Mouse (Mus musculus) gastrocnemius, adult 8-10 months (tissue): Measurements from ENCODE around the gene Trmt1. TPM values are rescaled to one million over a fixed set of nuclear protein-coding genes. Genes with fewer than 3 reads are reported as not detected.
A peak's percentile ranks its signal among the peaks of the same experiment; 100 is the strongest.

Source experiments
- DNase-seq, 2 experiments: peaks; one replicate each; pipeline ENCODE4 v3.0.0; 2022; ENCODE audit warnings: low spot score in 2 of 2
- total RNA-seq, 4 experiments: library from RNA; stranded (reverse); gene quantifications; 2 replicates each; pipeline ENCODE4 v1.2.4; 2022

Gene Trmt1
- total RNA-seq, 4 experiments from 2014 or later: 44.9 to 73.7 (median 53.5) TPM

DNA sequence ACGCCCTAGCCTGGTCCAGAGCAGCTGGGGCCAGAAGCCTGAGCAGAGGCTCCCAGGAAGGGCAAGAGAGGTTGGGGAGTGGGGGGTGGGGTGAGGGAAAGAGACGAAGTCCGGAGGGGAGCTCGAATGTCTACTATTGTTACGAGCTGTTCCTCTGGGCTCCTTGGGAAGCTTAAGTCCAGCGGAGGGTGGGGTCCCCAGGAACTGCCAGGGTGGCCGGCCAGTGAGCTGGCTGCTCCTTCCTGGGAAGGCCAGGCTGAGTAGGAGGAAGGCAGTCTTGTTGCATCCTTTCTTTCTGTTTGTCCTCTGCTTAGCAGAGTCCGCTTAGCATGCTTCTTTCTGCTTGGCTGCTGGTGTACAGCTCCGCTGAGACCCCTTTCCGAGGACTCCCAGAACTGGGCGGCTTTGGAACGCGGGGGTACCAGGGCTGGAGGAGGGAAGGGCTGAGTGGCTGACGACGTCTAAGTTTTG lies 22.0 kb downstream of the Trmt1 start:
- no peak for DNase-seq

DNA sequence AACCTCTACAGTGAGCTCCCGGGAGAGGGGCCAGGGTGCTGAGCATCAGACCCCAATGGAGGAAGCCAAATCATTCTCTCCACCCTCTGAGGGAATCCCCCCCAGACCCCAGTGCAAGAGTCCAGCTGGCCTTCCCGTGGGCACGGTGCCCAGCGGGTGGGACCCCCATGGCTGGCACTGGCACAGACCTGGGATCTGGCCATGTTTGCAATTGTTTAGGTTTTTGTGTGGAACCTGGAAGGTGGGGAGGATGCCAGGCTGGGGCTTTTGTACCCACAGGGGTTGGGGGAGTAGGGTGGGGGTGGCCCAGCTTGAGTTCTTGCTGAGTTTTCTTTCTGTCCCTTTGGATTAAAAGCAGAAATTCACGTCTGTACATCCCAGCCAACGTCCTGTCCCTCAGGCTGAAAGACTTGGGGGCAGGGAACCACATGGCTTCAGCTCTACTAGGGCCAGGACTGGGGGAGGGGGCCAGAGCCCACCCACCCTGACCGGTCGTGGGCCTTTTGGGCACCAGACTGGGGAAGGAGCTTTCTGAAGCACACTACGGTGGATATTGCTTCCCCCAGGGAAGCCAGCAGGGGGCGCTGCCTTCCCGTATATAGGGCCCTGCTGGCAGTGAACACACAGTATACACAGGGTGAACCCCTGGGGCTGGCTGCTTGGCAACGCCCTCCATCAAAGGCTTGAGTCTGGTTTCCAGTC lies 22.8 kb downstream of the Trmt1 start:
- peak; percentile 84 to 86 for DNase-seq

DNA sequence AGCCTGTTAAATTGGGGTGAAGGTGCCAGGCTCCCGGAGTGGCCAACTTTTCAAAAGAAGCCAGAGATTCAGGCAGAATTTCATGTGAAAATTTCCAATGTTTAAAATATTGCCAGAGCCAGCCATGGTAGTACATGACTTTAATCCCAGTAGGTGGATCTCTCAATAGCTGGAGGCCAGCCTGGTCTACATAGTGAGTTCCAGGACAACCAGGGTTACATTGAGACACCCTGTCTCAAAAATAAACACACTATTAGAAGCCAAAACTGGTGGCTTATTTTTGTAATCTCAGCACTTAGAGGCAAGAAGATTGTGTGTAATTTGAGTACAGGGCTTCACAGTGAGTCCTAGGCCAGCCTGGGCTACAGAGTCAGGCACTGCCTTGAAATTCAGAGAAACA lies 23.8 kb downstream of the Trmt1 start:
- DNase-seq: no peak

DNA sequence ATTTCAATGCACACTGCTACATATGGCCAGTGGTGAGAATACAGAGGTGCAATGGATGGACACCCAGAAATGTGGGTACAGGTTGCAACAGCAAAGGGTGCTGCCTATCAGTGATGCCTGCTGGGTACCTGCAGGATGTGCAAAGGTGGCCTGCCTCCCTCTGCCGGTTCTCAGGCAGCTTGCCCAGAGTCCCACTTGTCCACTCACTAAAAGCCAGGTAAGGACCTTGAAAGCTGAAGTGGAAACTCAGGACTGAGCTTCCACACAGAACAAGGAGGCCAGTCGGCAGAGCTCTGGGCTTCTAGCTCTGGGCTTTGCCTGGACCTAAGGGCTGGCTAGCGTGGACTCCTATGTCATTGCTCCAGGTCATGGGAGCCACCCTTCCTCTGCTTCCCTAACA lies 25.2 kb downstream of the Trmt1 start:
- no peak for DNase-seq

DNA sequence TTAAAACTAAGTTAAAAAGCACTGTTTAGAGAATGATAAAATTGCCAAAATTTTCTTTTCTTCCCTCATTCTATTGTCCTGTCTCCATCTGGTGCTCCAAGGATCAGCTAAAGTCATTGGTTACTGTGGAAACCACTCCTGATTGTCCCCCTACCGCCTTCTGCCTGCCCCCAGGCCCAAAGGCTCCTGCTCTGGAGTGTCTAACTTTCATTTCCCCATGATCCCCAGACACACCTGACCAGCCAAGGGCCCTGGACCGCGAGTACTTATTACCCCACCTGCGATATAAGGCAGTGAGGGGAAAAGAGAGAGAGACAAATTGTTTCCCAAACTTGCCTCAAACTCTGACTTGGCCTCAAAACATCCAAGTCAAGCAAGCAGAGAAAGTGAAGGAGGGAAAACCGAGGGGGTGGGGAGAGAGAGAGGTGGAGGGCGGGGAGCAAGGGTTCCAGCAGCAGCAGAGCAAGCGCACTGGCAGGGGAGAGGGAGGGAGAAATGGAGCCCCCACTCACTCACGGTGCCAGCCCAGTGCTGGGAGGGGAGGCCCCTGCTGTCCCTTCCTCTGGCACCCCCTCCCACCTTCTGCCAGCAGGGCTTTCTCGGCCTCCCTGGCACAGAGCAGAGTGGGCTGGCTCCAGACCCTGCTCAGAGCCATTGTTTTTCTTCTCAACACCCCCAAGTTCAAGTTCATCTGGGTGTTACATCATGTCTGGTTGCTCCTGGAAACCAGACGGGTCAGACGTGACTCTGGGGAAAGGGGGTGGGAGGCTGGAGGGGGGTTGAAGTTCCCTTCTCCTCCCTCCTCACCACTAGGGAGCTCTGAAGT lies 26.0 kb downstream of the Trmt1 start:
- peak in 1 of 2 experiments; percentile 55 for DNase-seq

DNA sequence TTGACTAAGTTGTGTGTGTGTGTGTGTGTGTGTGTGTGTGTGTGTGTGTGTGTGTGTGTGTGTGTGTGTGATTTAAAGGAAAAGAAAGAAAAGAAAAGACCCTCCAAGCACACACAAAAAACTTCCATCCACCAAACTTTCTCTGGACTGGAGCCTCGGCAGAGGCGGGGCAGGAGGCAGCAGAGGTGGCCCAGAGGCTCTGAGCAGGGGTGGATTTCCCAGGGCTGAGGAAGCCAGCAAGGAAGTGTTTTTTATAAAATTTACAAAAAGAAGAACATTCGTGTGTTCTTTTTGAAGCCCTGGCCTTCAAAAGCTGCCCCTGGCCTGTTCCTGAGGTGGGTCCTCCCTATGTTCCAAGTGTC lies 26.6 kb downstream of the Trmt1 start:
- no peak for DNase-seq

DNA sequence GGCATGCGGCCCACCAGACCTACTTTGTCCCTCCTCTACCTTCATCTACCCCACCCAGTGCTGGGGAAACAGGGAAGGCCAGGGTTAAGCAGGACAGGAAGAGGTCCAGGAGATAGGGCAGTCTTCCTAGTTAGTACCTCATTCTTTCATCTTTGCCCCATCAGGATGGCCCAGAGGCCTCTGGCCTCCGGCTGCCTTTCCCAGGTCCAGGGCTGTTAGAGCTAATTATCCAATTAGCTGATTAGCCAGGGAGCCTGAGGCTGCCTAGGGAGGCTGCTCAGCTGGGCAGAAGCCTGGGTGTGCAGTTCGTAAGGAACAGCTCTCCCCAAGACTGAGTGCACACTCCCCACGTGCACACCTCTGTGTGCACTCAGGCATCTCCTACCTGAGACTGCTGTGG lies 27.3 kb downstream of the Trmt1 start:
- DNase-seq: no peak

DNA sequence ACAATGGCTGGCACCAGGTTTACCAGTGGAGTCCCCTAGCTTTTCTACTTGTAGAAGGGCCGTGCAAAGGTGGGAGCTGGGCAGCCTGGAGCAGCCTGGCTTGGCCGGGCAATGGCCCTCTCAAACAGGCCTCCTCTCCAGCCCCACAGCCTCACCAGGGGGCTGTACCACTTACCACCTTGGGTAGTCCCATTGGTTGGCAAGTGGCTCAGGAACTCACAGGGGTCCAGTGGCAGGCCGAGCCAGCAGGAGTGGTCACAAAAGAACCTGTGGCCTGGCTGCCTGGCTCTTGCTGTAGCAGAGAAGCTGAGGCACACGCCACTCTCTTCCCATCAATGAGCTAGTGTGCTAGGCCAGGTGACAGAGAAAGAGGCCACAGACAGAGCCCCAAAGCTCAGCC lies 28.1 kb downstream of the Trmt1 start:
- no peak for DNase-seq

DNA sequence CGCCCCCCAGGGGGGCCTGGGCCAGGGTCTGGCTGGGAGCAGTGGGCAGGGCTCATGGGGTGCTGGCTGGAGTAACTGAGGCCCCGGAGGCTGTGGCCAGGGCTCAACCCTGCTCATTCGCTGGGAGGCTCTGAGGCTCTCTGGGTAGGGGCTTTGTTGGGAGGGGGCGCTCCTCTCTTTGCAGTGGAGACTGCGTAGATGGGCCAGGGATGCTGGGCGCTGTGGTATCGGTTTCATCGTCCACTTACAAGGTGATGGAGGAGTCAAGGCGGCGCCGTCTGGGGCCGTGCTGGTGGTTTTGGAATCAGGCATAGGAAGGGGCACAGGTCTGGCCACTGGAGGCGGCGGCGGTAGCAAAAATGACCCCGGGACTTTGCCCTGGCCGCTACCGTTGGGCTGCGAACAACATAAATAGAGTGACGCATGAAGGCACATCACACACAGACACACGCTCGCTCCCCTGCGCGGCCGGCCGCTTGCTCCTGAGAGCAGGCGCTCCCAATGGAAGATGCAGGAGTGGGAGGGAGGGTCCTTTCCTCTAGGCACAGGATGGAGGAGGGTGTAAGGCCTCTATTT lies 29.9 kb downstream of the Trmt1 start:
- DNase-seq: no peak

DNA sequence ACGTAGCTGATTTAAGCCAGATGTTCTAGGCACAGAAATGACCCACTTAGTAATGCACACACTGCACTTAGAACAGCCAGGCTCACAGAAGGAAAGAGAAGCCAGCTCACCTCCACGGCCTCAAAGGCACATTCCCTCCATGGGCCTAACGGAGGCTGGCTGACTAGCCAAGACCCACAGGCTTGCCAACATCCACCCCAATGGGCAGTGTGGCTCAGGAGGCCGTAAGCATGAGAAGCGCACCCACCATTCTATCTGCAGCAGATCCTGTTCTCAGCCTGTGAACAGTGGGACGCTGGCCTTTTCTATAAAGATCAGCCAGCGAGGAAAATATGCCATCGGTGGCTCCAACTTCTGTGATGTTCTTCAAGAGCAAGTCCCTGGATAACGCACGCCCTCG lies 30.7 kb downstream of the Trmt1 start:
- no peak for DNase-seq

DNA sequence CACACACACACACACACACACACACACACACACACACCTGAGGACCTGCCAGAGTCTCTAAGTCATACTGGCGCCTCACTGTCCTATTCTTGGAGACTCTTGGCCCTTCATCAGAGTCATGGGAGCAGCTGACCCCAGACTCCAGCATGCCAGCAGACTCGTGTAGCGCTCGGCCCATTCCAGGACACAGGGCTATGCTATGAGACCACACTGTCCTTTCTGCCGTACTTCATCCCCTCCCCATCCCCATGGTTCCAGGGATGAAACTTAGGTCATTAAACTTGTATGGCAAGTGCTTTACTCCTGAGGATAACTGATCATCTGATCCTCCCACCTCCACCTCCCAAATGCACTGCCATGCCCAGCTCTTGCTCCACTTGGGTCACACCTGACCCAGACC lies 32.4 kb downstream of the Trmt1 start:
- peak in 1 of 2 experiments; percentile 76 for DNase-seq

DNA sequence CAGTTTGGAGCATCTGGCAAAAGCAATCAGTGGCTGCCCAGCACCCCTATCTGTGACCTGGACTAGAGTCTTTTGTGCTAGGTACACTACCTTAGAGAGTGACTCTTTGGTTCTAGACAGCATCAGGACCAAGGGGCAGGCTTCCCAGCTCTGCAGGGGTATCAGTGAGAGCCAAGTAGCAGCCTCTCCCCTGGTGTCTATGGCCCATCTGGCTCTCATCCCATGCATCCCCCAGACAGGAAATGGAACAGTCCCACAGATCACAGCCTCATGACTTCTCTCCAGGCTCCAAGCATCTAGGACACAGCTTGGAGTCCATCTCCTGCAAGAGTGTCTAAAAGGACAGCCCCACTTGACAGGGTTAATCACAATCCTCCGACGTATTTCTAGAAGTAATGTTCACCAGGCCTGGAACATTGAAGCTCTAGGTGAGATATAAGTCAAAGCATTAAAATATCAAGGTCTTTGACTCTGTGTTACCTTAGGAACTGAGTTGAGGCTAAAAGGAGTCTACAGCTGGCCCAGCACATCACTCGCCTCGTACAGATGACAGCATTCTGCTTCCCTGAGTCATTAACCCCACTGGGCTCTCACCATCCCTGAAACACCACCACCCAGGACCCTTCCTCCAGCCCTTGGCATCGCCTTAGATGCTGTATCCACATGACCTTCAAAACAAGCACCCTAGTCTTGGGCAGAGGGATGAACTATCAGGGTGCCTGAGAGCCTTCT lies 33.0 kb downstream of the Trmt1 start:
- DNase-seq: no peak

DNA sequence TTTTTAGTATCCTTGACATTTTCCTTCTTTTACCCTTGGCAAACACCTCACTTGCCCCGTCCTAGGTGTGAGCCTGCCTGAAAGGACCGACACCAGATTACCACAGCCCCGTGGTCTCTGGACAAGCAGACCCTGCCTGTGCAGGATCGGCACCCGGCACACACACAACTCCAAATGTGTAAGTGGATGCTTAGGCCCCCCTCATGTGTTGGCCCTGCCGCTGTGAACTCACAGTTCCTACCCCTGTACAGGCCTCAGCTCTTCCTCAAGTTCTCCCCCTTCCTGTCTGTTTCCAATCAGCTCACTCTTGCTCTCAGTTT lies 36.4 kb downstream of the Trmt1 start:
- DNase-seq: no peak

DNA sequence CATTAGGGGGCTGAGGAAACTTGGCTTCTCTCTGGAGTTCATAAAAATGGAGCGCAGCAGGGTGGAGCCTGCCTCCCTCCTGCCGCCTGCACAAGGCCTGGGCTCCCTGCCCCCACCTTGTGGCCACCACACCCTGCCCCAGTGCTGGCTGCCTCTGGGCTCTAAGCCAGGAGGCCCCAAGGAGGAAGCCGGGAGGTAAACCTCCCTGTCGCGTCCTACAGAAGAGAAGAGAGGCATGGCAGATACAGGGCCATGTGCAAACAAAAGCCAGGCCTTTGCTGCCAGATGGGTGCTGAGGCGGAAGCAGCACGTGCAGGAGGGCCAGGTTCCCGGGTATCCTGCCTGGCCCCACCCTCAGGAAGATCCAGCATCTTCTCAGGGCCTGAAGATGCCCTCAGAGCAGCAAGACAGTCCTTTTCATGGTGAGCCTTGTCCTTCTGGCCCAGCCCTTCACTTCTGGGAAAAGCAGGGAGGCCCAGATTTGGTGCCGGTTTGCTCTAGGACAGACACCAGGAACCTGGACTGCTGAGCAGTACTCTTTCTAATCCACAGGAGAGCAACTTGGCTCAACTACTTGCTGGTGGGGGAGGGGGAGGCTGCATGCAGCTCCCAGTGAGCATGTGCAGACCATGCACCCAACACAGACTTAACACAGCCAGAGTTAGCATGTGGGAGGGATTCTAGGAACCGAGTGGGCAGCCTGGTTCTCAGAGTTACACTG lies 36.9 kb downstream of the Trmt1 start, which contains the start of gene G430095P16Rik:
Gene G430095P16Rik, plus strand, starts transcription at position 158 of the 721 bp plus-strand sequence.
- DNase-seq: peak; percentile 69 to 82

DNA sequence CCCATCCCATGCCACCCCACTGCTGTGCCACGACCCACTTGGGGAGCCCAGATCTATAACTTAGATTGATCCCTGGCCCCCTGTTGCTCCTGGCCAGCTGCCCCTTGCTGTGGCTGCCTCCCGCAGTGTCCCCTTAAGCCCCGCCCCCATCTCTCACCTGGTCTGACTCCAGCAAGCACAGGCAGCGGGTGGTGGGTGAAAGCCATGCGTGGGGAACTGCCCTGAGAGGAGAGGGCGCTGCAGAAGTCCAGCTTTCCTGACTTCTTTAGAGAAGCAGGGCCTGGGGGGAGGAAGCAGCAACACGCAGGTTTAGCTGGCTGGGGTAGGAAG lies 37.4 kb downstream of the Trmt1 start:
- no peak for DNase-seq

DNA sequence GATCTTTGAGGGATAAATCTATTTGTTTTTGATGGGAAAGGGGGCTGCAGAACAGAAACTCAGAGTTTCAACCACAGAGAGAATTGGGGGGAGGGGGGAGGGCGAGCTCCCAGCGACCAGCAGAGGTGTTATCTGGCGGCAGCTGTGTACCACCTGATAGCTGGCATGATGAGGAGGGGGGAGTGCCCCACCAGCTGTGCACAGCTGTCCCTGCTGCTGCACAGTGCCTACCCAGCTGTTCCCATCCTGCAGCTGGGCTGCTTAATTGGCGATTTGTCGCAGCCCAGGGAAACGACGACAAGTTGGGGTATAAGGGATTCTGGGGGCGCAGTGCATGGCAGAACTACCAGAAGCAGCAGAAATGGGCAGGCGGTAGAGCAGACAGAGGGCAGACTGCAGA lies 38.6 kb downstream of the Trmt1 start:
- DNase-seq: no peak

DNA sequence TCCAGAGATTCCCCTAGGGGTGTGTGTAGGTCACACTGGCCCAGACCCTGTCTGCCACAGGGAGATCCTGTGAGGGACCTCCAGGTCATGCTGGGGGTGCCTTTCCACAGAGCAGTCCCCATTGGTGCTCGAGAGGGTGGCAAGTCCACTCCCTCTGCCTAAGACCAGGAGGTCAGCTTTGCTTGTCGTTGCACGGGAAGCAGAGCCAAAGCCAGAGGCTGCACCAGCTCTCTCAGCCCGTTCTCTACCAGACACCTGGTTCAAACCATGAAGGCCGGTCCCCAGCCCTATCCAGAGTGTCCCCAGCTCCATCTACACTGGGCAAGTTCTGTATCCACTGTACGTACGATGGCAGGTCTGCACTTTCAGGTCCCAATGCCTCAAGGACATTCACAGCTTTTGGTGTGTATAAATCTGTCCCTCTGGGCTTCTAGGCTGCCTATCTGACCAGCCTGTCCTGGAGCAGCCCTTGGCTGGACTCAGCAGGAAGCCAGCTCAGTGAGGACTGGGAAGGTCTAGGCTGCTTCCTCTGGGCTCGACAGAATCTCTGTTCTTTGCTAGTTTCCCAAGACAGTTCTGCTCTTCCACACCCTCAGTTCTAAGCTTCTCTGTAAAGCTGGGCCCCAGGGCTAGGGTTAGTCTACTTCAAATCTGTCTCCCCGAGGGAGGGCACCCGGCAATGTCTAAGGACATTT lies 39.3 kb downstream of the Trmt1 start:
- DNase-seq: no peak

DNA sequence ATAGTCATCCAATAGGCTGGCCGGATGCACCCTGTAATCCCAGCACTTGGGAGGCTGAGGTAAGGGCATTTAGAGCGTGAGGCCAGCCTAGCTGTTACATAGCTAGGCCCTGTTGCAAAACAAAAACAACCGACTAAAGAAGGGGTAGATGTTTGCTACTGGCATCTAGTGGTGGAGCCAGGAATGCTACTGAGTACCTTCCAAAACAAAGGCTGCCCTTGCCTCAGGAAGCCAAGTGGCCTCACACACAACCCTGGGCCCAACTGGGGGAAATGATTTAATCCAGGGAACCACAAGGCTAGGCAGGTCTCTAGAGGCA lies 39.8 kb downstream of the Trmt1 start:
- DNase-seq: peak in 1 of 2 experiments; percentile 58

DNA sequence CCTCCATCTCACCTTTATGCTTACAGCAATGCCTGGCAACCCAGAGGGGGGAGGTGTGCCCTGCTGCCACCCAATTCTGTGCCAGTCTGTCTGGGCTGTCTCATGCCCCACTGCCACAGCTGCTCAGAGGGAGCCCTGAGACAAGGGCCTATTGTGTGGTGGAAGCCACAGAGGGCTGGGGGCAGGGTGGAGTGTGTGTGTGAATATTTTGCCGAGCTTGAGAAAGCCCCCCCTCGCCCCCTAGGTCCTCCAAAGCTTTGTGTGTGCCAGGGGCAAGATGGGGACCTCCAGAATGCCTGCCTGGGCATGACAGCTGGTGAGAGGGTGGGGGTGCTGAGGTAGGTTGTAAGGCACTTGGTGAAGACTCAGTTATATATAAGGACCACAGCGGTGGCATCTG lies 42.4 kb downstream of the Trmt1 start:
- DNase-seq: no peak

DNA sequence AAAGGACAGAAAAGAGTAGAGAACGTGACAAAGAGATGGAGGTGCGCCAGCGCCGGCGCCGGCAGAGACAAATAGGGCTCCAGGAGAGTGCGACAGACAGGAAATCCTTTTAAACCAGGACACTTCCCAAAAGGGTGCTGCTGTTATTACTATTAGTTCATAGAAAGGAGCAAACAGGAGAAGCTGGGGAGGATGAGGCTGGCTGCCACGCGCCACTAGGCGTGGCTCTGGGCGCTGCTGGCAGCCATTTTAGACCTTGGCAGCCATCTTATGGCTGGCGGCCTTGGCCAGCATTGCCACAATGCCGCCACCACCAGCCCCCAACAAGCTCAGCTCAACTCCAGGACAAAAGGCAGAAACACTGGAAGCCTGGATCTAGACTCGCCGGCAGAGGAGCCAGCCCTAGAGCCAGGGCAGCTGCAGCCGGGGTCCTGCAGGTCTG lies 43.8 kb downstream of the Trmt1 start:
- peak in 1 of 2 experiments; percentile 64 for DNase-seq
